Mouse (Mus musculus): Measurements from ENCODE around the gene Vmn2r84.
"Not testable (repeated sequence)": the region's sequence is repeated elsewhere in the genome, so short reads cannot be mapped to it uniquely, and the experiment has no call there.

Vmn2r84 gene

DNA sequence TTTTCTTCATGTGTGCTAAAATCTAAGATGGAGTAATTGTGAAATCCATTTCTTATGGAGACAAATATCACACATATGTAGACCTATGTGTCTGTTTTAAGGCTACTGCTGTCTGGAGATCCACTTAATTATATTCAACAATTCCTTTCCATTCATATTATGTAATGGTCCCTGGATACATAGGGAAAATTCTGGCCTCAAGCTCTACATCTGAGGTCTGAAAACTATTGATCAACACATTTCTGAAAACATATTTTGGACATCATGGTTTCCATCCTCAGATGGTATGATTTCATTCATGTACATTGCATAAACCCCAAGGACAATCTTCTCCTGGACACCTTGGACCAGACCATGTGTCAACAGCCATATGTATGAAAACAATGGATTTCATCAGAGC lies at the start of gene Vmn2r84:
Vmn2r84 (minus strand) TSS at position 101 of the 400 bp plus-strand sequence.
- no peak for DNase-seq

DNA sequence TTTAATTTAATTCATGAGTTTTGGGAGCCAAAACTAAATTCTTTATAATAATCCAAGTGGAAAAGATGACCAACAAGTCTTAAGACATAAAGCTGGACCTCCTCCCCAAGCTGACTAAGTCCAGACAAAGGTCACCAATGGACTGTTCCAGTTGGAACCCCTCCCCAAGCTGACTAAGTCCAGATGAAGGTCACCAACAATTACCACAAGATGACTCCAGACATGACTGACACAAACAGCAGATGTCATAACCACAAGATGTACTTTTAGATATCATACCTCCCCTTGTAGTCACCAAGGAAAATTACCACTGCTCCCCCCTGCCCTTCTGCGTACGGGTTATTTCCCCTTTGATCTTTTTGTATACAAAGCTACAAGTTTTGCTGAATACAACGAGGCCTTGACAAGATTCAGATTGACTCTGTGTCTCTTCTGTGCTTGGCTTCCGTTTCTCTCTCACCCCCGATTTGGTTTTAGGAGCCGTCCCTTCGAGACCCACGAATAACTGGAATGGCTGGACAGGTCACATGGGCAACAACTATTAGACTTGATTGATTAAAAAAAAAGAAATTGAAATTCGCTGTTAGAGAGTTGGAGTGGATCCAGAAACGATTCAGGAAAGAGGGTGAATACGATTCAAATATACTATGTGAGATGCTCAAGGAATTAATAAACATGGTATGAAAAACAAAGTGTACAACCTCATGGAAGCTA lies 40.2 kb upstream of the Vmn2r84 start:
- not testable (repeated sequence) for DNase-seq

DNA sequence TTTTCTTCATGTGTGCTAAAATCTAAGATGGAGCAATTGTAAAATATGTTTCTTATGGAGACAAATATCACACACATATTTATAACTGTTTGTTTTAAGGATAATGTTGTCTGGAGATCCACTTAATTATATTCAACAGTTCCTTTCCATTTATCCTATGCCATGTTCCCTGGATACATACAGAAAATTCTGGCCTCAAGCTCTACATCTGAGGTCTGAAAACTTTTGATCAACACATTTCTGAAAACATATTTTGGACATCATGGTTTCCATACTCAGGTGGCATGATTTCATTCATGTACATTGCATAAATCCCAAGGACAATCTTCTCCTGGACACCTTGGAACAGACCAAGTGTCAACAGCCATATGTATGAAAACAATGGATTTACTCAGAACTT lies 35.5 kb upstream of the Vmn2r84 start, which contains the start of gene Vmn2r85:
Vmn2r85 (minus strand) TSS at position 101 of the 400 bp plus-strand sequence.
- not testable (repeated sequence) for DNase-seq

DNA sequence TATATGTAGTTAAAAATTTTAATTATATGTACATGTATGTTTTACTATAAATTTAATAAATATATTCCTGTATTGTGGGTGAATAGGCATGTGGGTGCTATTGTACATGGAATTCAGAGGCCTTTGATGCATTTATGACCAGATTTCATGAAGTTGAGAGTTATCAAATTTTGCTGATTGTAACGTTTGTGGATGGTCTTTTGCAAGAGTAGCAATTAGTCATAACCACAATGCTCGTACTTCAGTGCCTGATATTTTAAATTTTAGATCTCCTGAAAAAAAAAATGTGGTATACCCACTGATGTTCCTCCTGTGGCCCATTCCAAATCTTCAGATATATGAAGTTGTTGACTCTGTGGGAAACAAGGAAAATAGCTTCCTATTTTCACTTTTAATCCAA lies 28.2 kb upstream of the Vmn2r84 start:
- not testable (repeated sequence) for DNase-seq

DNA sequence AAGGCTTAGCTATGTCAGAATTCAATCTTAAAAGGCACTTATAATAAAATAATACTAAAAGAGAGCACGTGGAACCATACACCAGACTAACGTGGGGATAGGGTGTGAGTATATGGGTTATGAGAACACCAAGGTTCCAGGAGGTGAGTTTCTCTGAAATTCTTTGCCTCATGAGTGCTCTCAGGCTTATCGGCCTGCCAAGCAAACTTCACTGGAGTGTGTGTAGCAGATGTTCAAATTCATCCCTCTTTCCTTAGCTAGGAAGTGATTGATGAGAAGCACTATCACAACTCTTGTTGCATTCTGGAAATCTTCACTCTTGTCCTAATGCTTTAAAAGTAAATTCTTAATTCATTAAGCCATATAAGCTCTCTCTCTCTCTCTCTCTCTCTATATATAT lies 26.3 kb upstream of the Vmn2r84 start:
- no peak for DNase-seq

DNA sequence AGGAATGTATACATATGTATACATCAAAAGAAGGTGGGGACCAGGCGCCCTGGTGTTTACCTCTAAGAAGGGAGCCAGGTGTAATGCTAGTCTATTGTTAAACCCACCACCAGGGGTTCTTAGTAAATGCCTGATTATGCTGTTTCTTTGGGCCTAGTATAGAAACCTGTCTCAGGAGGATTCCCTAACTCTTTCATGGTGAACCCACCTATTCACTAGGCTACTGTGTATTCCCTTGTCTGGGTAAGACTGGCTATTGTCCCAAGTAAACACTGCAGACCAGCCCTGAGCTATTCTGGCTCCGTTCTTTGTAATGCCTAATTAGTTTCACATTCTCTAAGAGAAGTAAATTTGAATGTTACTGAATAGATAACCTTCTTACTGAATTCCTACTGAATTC lies 25.8 kb upstream of the Vmn2r84 start:
- not testable (repeated sequence) for DNase-seq

DNA sequence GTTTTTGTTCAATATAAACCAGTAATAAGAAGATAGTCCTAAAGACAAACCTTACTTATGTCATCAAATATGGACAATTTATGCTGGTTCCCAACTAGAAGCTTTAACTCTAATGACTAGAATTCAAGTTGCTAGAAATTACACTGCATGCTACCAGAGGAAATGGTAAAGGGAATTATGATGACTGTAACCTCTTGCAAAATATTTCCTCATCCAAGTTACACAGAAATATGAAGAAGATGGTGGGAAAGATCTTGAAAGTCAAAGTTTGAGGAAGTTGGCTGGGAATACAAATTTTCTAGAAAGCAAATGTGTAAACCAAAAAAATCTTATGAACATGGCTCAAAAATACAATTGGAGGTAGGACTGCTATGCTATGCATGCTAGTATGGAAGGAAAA lies 22.2 kb upstream of the Vmn2r84 start:
- DNase-seq: not testable (repeated sequence)

DNA sequence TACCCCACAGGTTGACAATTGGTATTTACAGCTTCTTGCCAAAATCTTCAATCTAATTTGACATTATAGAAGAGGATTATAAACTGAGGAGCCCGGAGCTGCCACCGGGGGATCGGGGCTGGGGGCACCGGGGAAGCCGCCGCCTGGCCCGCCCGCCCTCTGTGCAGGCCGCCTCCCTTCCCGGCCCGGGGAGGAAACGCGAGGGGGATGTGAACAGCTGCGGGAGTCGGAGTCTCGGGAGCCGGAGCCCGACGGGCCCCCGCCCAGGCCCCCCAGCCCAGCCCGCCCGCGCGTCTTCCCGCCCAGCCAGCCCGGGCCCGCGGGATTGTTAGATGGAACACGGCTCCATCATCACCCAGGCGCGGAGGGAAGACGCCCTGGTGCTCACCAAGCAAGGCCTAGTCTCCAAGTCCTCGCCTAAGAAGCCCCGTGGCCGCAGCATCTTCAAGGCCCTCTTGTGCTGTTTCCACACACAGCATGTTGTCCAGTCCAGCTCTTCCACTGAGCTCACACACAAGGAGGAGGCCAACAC lies 18.1 kb upstream of the Vmn2r84 start:
- DNase-seq: not testable (repeated sequence)

DNA sequence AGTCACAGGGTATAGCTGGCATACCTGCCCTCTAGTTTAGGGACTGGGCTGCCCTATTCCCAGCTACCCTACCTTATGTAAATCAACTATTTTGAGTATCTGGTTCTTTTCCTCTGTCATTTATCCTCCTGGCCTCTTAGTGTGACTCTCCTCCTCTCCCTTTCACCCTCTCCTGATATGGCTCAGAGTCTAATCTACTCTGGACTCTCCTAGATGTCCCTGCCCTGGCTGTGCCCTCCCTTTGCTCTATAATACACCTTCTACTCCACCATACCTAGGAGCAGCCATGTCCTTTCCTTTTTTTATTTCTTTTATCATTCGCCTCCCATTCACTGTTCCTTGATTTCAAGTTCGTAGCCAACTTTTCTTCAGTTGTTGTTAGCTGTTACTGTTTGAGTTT lies 19.0 kb downstream of the Vmn2r84 start:
- DNase-seq: no peak

DNA sequence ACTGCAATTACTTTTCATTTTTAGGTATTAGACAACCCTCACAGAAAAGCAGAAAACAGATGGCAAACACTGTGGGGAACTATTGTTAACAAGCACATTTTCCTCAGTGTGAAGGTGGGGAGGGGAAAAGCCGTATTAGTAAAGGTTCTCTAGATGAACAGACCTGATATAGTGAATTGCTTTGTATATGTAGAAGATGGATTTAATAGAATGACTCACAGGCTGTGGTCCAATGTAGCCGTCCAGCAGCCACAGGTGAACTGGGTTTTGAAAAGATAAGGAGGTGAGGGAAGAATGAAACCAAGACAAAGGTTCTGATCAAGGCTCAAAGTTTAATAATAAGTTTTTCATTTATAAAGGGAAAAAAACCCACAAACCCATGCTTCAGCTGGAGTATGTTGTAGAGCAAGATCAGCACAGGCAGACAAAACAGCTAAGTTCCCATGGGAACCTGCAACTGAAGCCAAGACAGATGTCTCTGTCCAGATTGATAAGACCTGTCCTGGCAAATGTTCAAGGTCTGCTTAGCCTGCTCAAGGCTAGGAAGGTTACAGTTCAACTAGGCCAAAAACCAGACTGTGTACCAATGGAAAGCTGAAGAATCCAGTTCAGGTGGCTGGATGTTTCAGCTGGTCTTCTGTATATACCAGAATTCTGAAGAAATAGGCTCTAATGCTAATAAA lies 21.5 kb downstream of the Vmn2r84 start:
- DNase-seq: no peak

DNA sequence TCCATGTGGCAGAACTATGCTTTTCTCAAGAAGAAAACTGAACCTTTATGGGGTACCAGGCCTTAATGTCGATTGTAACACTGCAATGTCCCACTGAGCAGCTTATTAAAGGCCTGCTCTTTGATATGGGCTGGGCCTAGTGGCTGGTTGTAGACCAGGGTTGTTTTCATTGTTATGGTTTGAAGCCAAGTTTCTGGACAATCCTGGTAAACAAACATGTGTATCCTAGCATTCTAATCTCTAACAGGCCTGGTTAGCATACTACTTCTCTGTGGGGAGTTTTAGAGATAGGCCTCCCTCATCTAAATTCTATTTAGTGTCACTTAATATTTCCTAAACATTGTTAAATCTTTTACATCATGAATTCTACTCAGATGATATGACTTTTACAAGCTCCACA lies 22.5 kb downstream of the Vmn2r84 start:
- no peak for DNase-seq

DNA sequence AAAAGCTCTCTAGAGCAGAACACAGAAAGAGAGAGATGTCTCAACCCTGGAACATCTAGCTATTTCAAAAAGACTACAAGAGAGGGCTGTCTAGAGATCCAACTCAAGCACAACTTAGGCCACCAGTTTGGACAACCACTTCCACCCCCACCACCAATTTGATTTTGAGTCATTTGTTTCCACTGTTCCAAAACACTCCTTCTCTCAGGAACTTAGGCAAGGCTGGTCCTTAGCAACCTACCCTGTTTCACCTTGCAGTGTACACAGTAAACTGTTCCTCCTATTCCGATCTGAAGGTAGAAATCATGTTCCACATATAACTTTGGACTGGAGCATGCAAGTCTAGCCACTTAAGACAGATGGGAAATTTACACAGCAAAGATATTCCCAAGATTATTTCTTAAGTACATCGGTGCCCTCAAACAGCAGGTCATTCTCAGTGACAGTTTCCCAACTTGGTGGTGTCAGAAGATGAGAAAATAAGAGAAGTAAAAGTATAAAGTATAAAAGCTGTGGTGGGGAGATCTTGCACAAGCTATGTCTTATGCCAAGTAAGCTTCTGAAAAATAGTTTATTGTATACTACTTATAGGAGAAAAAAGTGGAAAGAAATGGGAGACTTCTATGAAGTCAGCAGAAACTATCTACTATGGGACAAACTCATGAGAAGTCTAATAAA lies 24.0 kb downstream of the Vmn2r84 start:
- DNase-seq: no peak

DNA sequence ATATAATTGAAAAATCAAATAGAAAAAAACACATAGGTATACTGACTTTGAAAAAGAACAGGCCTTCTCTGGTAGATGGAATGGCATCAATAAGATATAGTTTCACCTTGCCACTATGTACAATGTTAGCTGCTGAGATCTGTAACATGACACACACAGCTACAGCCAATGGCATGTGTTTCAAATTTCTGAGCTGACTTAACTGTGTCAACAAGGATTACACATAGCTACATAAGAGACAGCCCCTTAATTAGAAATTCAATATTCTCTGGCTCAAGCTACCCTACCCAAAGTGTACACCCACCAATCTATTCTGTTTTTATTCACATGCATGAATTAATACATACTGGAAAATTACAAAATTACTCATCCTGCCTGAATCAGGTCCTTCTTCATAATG lies 25.7 kb downstream of the Vmn2r84 start:
- DNase-seq: no peak

DNA sequence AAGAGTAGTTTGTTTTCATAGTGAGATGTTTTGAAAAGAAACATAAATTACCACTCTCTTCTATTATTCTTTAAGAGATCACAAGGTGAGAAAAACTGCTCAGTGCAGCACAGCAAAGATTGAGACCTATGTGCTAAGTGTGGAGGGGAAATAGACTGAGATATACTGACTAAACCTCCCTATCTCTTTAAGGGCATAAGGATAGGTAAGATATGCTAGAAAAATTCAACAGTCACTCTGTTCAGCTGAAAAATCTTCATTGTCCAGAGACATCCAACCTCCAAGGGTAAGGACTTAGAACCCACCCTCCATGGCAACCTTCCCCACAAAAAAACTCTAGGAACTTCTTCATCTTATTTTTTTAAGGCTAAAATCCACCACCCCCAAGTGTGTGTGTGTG lies 29.4 kb downstream of the Vmn2r84 start:
- no peak for DNase-seq

DNA sequence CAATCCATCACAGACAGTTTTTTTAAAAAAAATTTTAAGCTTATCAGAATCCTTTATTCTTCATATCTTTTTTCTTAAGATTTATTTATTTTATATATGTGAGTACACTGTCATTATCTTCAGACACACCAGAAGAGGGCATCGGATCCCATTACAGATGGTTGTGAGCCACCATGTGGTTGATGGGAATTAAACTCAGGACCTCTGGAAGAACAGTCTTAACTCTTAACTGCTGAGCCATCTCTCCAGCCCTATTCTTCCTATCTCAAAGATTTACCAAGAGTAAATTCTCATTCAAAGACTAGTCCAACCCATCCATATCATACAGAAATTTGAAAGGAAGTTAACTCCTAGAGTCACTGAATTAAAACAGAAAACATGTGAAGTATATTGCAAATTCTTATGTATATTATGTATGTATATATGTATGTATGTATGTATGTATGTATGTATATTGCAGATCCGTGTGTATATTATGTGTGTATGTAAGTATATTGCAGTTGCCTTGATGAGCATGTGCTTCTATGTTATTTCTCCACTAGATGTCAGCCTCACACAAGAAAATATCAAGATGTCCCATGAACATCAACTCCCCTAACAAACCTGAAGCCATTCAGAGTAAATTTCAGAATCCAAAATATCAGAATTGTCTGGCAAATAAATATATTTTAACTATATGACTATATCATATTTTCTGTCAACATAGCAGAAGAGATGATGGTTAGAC lies 30.5 kb downstream of the Vmn2r84 start:
- no peak for DNase-seq

DNA sequence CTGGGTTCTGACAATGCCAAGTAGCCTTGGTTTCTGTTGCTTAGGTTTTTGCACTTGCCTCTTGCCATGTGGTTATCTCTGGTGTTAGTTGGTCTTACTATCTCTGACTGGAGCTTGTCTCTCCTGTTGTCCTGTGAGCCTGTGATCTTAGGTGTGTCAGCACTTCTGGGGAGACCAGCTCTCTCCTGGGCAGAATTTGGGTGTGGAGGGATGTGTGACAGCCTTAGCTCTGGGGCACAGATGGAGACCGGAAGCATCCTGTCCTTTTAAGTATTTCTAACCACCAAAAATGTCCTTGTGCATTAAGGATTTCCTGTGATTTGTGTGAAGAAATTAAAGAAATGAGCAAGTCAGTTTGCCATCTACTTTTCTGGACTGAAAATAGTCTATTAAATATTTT lies 50.1 kb downstream of the Vmn2r84 start:
- DNase-seq: no peak

DNA sequence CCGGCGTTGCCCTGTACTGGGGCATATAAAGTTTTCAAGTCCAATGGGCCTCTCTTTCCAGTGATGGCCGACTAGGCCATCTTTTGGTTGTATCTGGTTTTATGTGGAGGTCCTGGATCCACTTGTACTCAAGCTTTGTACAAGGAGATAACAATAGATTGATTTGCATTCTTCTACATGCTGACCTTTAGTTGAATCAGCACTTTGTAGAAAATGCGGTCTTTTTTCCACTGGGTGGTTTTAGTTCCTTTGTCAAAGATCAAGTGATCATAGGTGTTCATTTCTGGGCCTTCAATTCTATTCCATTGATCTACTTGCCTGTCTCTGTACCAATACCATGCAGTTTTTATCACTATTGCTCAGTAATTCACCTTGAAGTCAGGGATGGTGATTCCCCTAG lies 54.1 kb downstream of the Vmn2r84 start:
- not testable (repeated sequence) for DNase-seq

DNA sequence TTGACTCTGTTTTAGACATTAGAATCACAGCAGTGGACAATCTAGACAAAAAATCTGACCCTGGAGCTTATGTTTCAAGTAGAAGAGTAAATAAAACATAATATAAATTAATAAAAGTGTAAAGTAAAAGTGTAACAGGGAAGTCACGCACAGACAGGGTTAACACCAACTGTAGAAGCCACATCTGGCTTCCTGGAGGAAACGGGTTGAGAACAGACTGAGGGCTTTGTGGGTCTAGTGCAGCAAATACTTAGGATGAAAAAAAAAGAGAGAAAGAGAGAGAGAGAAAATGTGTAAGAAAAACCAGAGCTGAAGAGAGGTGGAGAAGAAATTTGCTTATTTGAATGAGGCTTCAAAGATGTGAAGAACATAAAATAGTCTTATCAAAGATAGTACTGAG lies 56.6 kb downstream of the Vmn2r84 start:
- no peak for DNase-seq

DNA sequence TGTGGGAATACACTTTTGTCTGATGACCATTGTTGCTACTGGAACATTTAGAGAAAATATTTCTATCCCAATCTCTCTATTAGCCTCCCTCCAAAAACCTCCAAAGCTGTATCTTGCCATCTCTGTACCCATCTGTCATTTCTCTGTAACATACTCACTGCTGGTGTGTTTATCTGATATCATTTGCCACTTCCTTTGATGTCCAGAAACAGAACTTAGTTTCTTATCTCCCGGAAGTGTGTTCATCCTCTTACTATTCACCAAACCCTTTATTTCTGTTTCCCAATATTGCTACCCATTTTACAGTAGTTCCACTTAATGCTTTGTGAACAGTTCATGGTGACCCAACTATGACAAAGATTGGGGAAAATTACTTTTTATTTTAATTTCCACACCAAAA lies 57.7 kb downstream of the Vmn2r84 start:
- DNase-seq: no peak

DNA sequence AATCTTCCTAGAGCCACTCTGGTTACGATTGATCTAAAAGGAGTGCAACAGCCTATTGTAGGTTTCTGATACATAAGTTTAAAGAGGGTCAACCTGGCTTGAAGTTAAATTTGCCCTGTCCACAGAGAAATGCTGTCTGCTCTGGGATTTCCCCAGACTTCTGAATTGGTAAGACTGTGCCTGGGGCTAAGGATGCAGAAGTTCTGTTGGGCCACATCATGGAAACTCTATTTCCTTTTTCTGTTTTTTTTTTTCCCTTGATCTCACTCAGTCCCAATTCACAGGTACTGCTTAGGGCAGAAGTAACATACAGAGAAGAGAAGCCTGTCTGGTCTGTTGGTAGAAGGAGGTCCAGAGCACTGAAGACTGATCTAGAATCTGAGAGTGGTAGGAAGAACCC lies 63.4 kb downstream of the Vmn2r84 start:
- DNase-seq: no peak

All from kidney, adult 8-10 months (tissue).